Mouse (Mus musculus) liver, adult (tissue): ENCODE data around the gene Ankrd36.
A peak's percentile ranks its signal among the peaks of the same experiment; 100 is the strongest.

ENCODE experiments used
- GATA4 ChIP-seq: IDR thresholded peaks from 2 replicates; pipeline ENCODE4 v1.6.1; 2014; ENCODE audit warnings: mild to moderate bottlenecking, low read length; ENCODE audit not compliant: insufficient replicate concordance

The Ankrd36 gene

GRCm38 (mm10) chr11:5595381-5595791, 25.9 kb downstream of the Ankrd36 start:
- no peak for TF ChIP-seq GATA4

DNA sequence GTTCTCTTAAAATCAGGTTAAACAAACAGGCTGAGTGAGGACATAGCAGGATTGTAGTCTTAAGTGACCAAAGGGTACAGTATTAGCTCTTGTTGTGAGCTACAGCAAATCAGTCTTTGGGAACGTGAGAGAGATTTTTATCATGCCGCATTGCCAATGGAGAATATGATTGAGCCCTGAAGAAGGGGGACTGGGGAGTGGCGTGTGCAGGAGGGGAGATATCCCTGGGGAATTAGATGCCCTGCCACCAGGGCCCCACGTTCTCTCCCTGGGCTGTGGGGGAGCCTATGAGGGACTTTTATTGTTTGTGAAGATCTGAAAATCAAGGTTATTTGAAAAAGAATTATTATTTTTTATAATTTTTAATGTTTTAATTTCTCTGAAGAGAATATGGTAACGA, 26.3 kb downstream of the Ankrd36 start:
- TF ChIP-seq GATA4, result no peak

DNA sequence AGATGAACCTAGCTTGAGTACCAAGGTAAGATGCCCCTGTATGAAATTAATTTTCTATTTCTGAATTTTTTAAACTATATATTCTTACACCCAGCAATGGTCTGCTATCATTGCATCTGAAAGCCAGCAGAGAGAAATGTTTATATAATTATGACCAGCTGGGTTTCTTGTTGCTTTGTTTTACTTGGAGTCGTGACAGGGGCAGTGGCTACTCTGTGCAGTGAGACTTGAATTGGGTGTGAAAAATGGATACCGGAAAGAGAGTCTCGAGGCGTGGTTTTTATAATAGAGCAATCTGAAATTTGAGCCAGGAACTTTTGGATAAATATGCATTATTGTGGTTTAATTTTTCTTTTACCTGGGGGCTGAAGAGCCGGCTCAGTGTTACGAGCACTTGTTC, 27.3 kb downstream of the Ankrd36 start:
- no peak for TF ChIP-seq GATA4

DNA sequence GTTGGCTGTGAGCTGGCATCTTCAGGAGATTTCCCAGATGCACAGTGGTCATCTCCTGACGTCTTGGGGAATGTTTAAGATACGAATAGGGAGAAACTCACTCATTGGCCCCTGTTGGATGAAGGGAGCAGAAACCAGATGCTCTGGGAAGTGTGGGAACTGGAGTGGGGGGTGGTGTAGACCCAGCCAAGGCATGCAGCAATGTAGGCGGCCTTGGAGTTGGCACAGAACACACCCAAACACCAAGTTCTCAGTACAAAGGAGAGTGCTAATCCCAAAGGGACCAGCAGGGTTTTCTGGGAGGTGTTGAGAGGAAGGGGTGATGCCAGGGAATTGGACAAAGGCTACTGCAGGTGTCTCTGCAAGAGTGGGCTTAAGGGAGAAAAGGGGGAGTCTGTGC, 35.9 kb downstream of the Ankrd36 start:
- no peak for TF ChIP-seq GATA4

- no peak for TF ChIP-seq GATA4
These were observed 45.0 kb downstream of the Ankrd36 start for GRCm38 (mm10) chr11:5614453-5614852.

DNA sequence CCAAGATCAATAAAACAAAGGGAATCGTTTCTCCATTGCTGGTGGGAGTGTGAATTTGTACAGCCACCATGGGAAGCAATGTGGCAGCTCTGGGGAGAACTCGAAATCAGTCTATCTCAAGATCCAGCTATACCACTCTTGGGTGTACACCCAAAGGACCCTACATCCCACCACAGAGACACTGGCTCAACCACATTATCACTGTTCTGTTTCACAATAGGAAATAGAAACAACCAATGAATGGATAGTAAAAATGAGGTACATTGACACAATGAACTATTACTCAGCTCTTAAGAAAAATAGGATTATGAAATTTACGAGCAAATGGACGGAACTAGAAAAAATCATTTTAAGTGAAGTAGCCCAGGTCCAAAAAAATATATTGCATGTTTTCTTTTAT, 55.6 kb downstream of the Ankrd36 start:
- no peak for TF ChIP-seq GATA4

- no peak for TF ChIP-seq GATA4
These were observed 59.5 kb downstream of the Ankrd36 start for GRCm38 (mm10) chr11:5629033-5629432.

DNA sequence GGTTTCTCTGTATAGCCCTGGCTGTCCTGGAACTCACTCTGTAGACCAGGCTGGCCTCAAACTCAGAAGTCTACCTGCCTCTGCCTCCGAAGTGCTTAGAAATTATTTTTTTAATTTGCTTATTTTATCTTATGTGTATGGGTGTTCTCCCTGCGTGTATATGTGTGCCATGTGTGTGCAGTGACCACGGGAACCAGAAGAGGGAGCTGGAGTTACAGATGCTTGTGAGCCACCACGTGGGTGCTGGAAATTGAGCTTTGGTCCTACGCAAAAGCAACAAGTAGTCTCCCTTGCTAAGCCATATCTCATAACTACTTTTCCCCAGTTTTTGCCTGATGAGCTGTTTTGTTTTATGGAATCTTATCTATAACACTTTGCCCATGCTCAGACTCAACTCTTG, 73.6 kb downstream of the Ankrd36 start:
- no peak for TF ChIP-seq GATA4

DNA sequence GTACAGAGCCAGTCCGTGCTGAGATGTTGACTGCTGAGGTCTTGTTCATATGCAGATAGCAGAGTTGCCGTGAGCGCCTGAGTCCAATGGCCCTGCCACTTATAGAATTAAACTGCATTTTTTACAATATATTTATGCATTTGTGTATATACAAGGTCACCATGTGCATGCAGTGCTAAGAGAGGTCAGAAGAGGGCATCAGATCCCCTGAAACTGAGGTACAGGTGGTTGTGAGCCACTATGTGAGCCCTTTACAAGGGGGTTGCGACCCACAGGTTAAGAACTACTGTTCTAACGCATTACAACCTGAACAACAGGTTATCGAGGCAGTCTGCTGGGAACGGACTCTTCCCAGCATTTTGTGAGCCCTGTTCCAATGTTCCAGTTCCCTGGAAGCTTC, 80.8 kb downstream of the Ankrd36 start:
- no peak for TF ChIP-seq GATA4

DNA sequence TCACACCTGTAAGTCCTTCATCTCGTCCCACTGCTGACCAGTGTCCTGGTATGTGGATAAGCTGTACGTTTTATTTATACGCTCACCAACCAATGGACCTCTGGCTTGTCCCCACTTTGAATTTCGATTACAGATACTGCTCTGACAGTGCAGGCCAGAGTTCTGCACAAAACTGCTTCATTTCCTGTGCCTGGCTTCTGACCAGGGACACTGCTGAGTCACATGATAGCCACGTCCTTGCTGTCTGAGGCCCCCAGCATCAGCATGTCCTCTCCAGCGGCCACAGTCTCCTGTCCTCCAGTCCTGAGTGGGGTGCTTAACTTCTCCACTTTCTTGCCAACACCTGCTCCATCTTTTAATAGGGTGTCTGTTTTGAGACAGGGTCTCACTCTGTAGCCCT, 113.1 kb downstream of the Ankrd36 start:
- TF ChIP-seq GATA4, result no peak

GRCm38 (mm10) chr11:5684283-5684682, 114.8 kb downstream of the Ankrd36 start:
- no peak for TF ChIP-seq GATA4

DNA sequence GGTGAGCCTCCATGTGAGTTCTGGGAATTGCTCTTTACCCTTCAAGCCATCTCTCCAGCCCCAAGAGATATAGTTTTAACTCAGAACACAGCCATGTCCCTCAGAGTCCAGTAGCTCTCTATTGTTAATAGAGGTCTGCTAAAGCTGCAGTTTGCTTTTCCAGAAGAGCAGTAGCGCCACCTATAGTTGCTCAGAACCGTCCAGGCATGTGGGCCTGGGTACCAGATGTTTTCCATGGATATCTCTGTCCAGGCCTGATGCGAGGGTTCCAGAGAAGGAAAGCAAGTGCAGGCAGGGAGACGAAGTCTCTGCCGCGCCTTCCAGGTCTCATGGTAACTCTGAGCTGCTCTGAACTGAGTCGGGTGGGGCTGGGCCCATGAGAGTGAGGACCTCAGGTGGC, 122.3 kb downstream of the Ankrd36 start:
- no peak for TF ChIP-seq GATA4

- TF ChIP-seq GATA4, result peak; percentile 27; the same call in 1 of the 2 replicates
These were observed 131.3 kb downstream of the Ankrd36 start for GRCm38 (mm10) chr11:5700808-5701207.

GRCm38 (mm10) chr11:5701300-5701699, 131.8 kb downstream of the Ankrd36 start:
- no peak for TF ChIP-seq GATA4

GRCm38 (mm10) chr11:5701821-5702220, 132.3 kb downstream of the Ankrd36 start:
- TF ChIP-seq GATA4, result no peak

DNA sequence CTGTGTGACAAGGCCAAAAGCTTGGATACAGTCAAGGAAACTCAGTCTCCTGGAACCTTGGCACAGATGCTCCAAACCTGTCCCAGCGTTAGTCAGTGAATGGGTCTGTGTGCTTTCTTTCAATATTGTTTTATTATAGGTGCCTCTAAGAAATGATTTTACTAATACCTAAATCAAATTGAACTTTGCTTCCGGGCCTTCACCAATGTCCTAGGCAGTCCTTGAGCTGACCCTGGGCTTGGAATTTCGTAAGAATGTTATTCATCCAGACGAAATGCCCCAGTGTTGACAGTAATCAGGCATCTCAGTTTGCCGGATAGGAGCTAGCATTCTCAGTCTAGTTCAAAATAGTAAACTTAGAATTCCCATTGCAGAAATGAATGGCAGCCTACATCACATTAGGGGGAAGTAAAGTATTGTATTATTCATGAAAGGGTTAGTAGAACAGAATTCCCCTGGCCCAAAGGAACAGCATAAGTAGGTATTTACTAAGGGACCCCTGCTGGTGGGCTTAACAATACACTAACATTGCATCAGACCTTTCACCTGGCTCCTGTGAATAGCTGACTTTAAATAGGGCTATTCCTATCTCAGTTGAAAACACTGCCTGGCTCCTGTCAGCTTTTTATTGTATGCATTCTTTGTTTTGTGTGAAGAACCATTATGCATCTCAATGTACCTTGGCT, 132.9 kb downstream of the Ankrd36 start:
- TF ChIP-seq GATA4, result no peak

DNA sequence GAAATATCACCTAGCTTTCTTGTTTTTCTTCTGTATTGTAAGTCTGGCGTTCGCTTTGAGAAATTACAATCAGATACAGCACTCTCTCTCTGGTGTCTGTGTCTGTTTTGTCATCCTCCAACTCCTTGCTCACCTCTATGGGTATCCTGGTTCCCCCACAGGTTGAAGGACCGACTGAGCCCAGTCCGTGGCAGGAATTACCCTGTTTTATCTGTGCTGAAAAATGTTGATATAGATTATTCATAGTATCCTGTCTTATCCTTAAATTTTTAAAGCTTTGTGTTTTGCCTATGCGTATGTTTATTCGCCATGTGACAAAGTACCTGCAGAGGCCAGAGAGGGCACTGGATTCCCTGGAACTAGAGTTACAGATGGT, 133.5 kb downstream of the Ankrd36 start:
- TF ChIP-seq GATA4, result no peak
